Mouse (Mus musculus) cerebellum, adult 2 months (tissue): ENCODE results near the gene Frmd4a.

Experiments used
- CTCF ChIP-seq: fragments of 200-500 bp; IDR thresholded peaks from 2 replicates; pipeline ENCODE4 v1.5.1; 2011; ENCODE audit warnings: low read depth, mild to moderate bottlenecking, control low read depth, low read length, moderate library complexity, borderline replicate concordance; ENCODE audit not compliant: insufficient read depth
- POLR2A ChIP-seq: fragments of 200-500 bp; IDR thresholded peaks from 2 replicates; pipeline ENCODE4 v1.6.1; 2011; ENCODE audit warnings: low read length, control low read depth, borderline replicate concordance; ENCODE audit not compliant: insufficient read depth

DNA sequence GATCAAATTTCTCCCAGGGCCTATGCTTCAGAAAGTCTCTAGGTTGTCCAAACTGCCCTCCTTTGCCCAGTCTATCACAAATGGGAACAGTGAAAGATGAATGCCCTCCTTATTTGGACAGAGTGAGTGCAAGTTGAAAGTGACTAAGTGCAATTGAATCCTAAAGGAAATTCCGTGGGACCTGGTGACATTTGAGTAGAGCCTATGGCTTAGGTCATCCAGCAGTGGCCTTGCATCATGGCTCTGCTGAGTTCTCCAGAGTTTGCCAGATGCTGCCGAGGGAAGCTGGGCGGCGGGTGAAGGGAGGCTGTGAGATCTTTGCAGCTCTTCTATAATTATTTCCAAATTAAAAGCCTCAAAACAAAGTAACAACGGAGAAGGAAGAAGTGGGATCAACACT lies 459.8 kb downstream of the Frmd4a start:
- no peak for TF ChIP-seq POLR2A
- TF ChIP-seq CTCF: no peak
